Mouse (Mus musculus): ENCODE results near the gene Bud31. TPM values are rescaled to one million over a fixed set of nuclear protein-coding genes. Genes with fewer than 3 reads are reported as not detected.
A peak's percentile ranks its signal among the peaks of the same experiment; 100 is the strongest.
"Not testable (repeated sequence)": the region's sequence is repeated elsewhere in the genome, so short reads cannot be mapped to it uniquely, and the experiment has no call there.

Gene Bud31
- polyA plus RNA-seq, 1 experiment: 30.4 TPM

DNA sequence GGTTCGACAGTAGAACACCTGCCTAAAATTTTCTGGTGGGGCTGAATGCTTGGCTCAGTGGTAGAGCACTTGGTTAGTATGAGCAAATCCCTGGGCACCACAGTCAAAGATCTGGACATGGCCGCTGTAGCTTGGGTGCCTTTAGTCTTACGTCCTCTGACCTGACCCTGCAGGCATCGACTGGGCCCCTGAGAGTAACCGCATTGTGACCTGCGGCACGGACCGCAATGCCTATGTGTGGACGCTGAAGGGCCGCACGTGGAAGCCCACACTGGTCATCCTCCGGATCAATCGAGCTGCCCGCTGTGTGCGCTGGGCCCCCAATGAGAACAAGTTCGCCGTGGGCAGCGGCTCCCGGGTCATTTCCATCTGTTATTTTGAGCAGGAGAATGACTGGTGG lies 16.8 kb upstream of the Bud31 start:
- no peak for DNase-seq (ENCODE audit: low read depth in 1 of 2, low spot score in 2 of 2)
- Histone ChIP-seq H3K27me3 (ENCODE audit: control insufficient read depth, insufficient read depth, low read length) (no peaks in the 10 kb centered on the region), H3K27ac (ENCODE audit: insufficient read depth, low read length) (no peak overlapping the region), H3K36me3 (ENCODE audit: control insufficient read depth, insufficient read depth, low read length) (peaks cover 56% of the 10 kb centered on the region), H3K4me3 (ENCODE audit: extremely low read depth, insufficient read depth, insufficient read length) (no peak overlapping the region), H3K4me1 (ENCODE audit: control insufficient read depth, insufficient read depth, insufficient read length) (peaks cover 2% of the 10 kb centered on the region; the same call in 1 of the 2 replicates)
- WGBS: 91% methylated on average over 19 of the region's 19 CpGs
- TF ChIP-seq POLR2A (IDR thresholded peaks at IDR 0.05; ENCODE audit: low read depth, low read length) (no peak), CTCF (IDR thresholded peaks at IDR 0.05; ENCODE audit: extremely low read depth, insufficient read depth, insufficient read length, insufficient replicate concordance) (no peak)

DNA sequence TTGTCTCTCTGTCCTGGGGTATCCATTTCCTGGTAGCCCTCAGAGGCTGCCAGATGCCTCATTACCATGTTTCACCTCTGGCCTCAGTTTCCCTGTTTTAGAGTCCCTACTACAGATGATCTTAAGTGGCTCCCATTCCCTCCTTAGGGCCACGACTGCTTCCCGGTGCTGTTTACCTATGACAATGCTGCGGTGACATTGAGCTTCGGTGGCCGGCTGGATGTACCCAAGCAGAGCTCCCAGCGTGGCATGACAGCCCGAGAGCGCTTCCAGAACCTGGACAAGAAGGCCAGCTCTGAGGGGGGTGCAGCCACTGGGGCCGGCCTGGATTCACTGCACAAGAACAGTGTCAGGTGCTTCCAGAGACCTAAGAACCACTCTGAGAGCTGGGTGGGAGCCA lies 13.6 kb upstream of the Bud31 start:
- Histone ChIP-seq H3K4me3 (ENCODE audit: extremely low read depth, insufficient read depth, insufficient read length) (no peak overlapping the region), H3K27ac (ENCODE audit: insufficient read depth, low read length) (no peak overlapping the region), H3K36me3 (ENCODE audit: control insufficient read depth, insufficient read depth, low read length) (peaks cover 64% of the 10 kb centered on the region), H3K4me1 (ENCODE audit: control insufficient read depth, insufficient read depth, insufficient read length) (no peaks in the 10 kb centered on the region), H3K27me3 (ENCODE audit: control insufficient read depth, insufficient read depth, low read length) (no peaks in the 10 kb centered on the region)
- TF ChIP-seq CTCF (IDR thresholded peaks at IDR 0.05; ENCODE audit: extremely low read depth, insufficient read depth, insufficient read length, insufficient replicate concordance) (no peak), POLR2A (IDR thresholded peaks at IDR 0.05; ENCODE audit: low read depth, low read length) (no peak)
- no peak for DNase-seq (ENCODE audit: low read depth in 1 of 2, low spot score in 2 of 2)
- WGBS: 94% methylated on average over 9 of the region's 9 CpGs

GRCm38 (mm10) chr5:145129124-145129523 lies 11.0 kb upstream of the Bud31 start:
- no peaks in the 10 kb centered on the region for H3K27me3 ChIP-seq (ENCODE audit: control insufficient read depth, insufficient read depth, low read length)
- no peaks in the 10 kb centered on the region for H3K4me1 ChIP-seq (ENCODE audit: control insufficient read depth, insufficient read depth, insufficient read length)
- H3K36me3 ChIP-seq (ENCODE audit: control insufficient read depth, insufficient read depth, low read length): peaks cover 59% of the 10 kb centered on the region
- H3K4me3 ChIP-seq (ENCODE audit: extremely low read depth, insufficient read depth, insufficient read length): no peak overlapping the region
- H3K27ac ChIP-seq (ENCODE audit: insufficient read depth, low read length): no peak overlapping the region
- WGBS: 87% methylated on average over 4 of the region's 4 CpGs
- no peak for DNase-seq (ENCODE audit: low read depth in 1 of 2, low spot score in 2 of 2)
- TF ChIP-seq CTCF (IDR thresholded peaks at IDR 0.05; ENCODE audit: extremely low read depth, insufficient read depth, insufficient read length, insufficient replicate concordance): no peak

- DNase-seq (ENCODE audit: low read depth in 1 of 2, low spot score in 2 of 2); H3K4me3 ChIP-seq (ENCODE audit: extremely low read depth, insufficient read depth, insufficient read length); H3K27me3 ChIP-seq (ENCODE audit: control insufficient read depth, insufficient read depth, low read length); H3K4me1 ChIP-seq (ENCODE audit: control insufficient read depth, insufficient read depth, insufficient read length); H3K27ac ChIP-seq (ENCODE audit: insufficient read depth, low read length): not testable (repeated sequence)
- H3K36me3 ChIP-seq (ENCODE audit: control insufficient read depth, insufficient read depth, low read length): peaks cover 59% of the 10 kb centered on the region
- 88% methylated on average over 6 of the region's 6 CpGs for WGBS
These were observed 10.4 kb upstream of the Bud31 start for GRCm38 (mm10) chr5:145129773-145130172.

- no peak overlapping the region for H3K4me3 ChIP-seq (ENCODE audit: extremely low read depth, insufficient read depth, insufficient read length)
- DNase-seq (ENCODE audit: low read depth in 1 of 2, low spot score in 2 of 2): no peak
- no peaks in the 10 kb centered on the region for H3K27me3 ChIP-seq (ENCODE audit: control insufficient read depth, insufficient read depth, low read length)
- no peaks in the 10 kb centered on the region for H3K4me1 ChIP-seq (ENCODE audit: control insufficient read depth, insufficient read depth, insufficient read length)
- WGBS: 88% methylated on average over 11 of the region's 11 CpGs
- TF ChIP-seq POLR2A (IDR thresholded peaks at IDR 0.05; ENCODE audit: low read depth, low read length) (no peak), CTCF (IDR thresholded peaks at IDR 0.05; ENCODE audit: extremely low read depth, insufficient read depth, insufficient read length, insufficient replicate concordance) (no peak)
- H3K27ac ChIP-seq (ENCODE audit: insufficient read depth, low read length): 0 out of 2 replicates have a peak overlapping the region, but pooled peaks have one; percentile 9
- H3K36me3 ChIP-seq (ENCODE audit: control insufficient read depth, insufficient read depth, low read length): peaks cover 56% of the 10 kb centered on the region
These were observed 10.0 kb upstream of the Bud31 start for GRCm38 (mm10) chr5:145130191-145130590.

DNA sequence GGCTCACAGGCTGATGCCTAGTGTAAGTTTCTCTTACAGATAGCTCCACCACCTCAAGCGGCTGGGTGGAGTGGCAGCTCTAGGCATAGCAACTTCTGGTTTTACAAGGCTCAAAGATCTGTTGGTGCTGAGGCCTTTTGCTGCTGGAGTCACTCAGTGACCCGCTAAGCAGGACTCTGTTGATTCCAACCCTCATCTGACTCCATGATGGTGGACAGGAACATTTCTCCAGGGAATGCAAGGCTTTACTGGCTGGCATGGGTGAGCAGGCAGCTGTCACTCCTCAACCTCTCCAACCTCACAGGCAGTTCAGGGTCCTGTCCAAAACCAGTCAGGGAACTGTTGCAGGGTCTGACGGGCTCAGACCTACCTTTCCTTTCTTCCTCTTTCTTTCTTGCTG lies 9.2 kb upstream of the Bud31 start:
- no peak for DNase-seq (ENCODE audit: low read depth in 1 of 2, low spot score in 2 of 2)
- Histone ChIP-seq H3K27ac (ENCODE audit: insufficient read depth, low read length) (no peak overlapping the region), H3K4me3 (ENCODE audit: extremely low read depth, insufficient read depth, insufficient read length) (no peak overlapping the region), H3K4me1 (ENCODE audit: control insufficient read depth, insufficient read depth, insufficient read length) (no peaks in the 10 kb centered on the region), H3K36me3 (ENCODE audit: control insufficient read depth, insufficient read depth, low read length) (peaks cover 50% of the 10 kb centered on the region), H3K27me3 (ENCODE audit: control insufficient read depth, insufficient read depth, low read length) (no peaks in the 10 kb centered on the region)
- WGBS: 85% methylated on average over 3 of the region's 3 CpGs
- TF ChIP-seq CTCF (IDR thresholded peaks at IDR 0.05; ENCODE audit: extremely low read depth, insufficient read depth, insufficient read length, insufficient replicate concordance): no peak
- TF ChIP-seq POLR2A (IDR thresholded peaks at IDR 0.05; ENCODE audit: low read depth, low read length): no peak

- 91% methylated on average over 6 of the region's 6 CpGs for WGBS
These were observed 6.9 kb upstream of the Bud31 start for GRCm38 (mm10) chr5:145133275-145133674.

More at GRCm38 (mm10) chr5:145133275-145133674, 6.9 kb upstream of the Bud31 start:
- not testable (repeated sequence) for H3K27me3 ChIP-seq (ENCODE audit: control insufficient read depth, insufficient read depth, low read length); DNase-seq (ENCODE audit: low read depth in 1 of 2, low spot score in 2 of 2); H3K4me1 ChIP-seq (ENCODE audit: control insufficient read depth, insufficient read depth, insufficient read length); H3K4me3 ChIP-seq (ENCODE audit: extremely low read depth, insufficient read depth, insufficient read length); H3K27ac ChIP-seq (ENCODE audit: insufficient read depth, low read length)
- peaks cover 36% of the 10 kb centered on the region for H3K36me3 ChIP-seq (ENCODE audit: control insufficient read depth, insufficient read depth, low read length)
